Mouse (Mus musculus) thymus, adult 2 months (tissue): ENCODE results near the gene Sap25.

Experiments
- CTCF ChIP-seq: fragments of 200-500 bp; IDR thresholded peaks from 2 replicates; pipeline ENCODE4 v1.5.1; 2012; ENCODE audit warnings: mild to moderate bottlenecking, control low read depth, low read length, moderate library complexity, borderline replicate concordance; ENCODE audit not compliant: control insufficient read depth, poor library complexity, insufficient read depth; ENCODE audit errors: extremely low read depth
- POLR2A ChIP-seq: fragments of 200-500 bp; IDR thresholded peaks from 2 replicates; pipeline ENCODE4 v1.6.1; 2012; ENCODE audit warnings: mild to moderate bottlenecking, low read length, control low read depth, moderate library complexity; ENCODE audit not compliant: control insufficient read depth, poor library complexity, insufficient read depth; ENCODE audit errors: extremely low read depth

- no peak for TF ChIP-seq CTCF
- TF ChIP-seq POLR2A, result no peak
Measured at GRCm38 (mm10) chr5:137609292-137609691, 31.8 kb upstream of the Sap25 start.
